Mouse (Mus musculus) adrenal gland, adult 2 months (tissue): ENCODE results near the gene Zbtb22. TPM values are rescaled to one million over a fixed set of nuclear protein-coding genes. Genes with fewer than 3 reads are reported as not detected.
"Not testable (repeated sequence)": the region's sequence is repeated elsewhere in the genome, so short reads cannot be mapped to it uniquely, and the experiment has no call there.

Experiments
- DNase-seq: peaks from one replicate; pipeline ENCODE4 v3.0.0; 2021
- long read RNA-seq: library from polyadenylated mRNA; stranded (forward); transcript quantifications from one replicate; pipeline ENCODE4 v2.0.0, GENCODE M21; 2021
- polyA plus RNA-seq: library from polyadenylated mRNA; depleted of rRNA; stranded (reverse); fragments of >200 nt; gene quantifications from 2 replicates; pipeline ENCODE4 v1.2.3, GENCODE M21; 2012; rRNA removed
- total RNA-seq, 2 experiments: library from RNA; stranded (reverse); gene quantifications; 2 replicates each; pipeline ENCODE4 v1.2.3; 2021

Zbtb22 gene
- total RNA-seq (10 to 100 TPM; 26.1 to 38.3 TPM), polyA plus RNA-seq (52.1 and 57.1 TPM in 2 replicates)
- long read RNA-seq, transcript Zbtb22-201 (2 exons, 2,612 nt), result major isoform, 47 of 59 reads
- long read RNA-seq, partial matches to known transcripts, result 0 of 59 reads
- long read RNA-seq, other reads (novel, unspliced or antisense), result 11 of 59 reads

DNA sequence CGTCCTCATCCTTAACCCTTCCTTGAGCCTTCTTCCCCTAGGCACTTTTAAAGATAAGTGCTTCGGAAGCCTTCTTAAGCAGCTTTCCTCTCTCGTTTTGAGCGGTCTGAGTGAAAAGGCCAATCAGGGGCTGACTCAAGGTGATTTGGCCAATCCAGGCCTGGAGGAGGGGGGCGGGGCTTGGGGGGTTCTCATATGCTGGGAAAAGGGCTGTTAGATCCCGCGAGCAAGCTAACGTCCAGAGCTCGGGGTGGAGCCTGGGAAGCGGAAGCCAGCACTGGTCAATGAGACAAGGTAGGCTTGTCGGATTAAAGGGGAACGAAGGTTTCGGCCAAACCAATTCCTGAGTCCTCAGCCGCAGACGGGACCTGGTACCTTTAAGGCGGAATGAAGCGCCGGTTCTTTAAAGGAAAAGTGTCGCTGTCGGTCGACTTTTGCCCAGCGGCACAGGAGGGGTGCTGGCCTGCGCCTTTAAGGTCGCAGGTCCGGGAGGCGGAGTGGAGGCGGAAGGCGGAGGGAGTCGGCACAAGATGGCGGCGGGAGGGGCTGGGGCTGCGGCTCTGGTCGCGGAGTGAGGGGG is at the start of gene Zbtb22, which contains the start of gene Tapbp:
TSS of gene Zbtb22 (plus strand) at position 234 of the 580 bp plus-strand sequence.
TSS of gene Tapbp (plus strand) at position 229 of the 580 bp plus-strand sequence.
- peak; percentile 97 for DNase-seq

DNA sequence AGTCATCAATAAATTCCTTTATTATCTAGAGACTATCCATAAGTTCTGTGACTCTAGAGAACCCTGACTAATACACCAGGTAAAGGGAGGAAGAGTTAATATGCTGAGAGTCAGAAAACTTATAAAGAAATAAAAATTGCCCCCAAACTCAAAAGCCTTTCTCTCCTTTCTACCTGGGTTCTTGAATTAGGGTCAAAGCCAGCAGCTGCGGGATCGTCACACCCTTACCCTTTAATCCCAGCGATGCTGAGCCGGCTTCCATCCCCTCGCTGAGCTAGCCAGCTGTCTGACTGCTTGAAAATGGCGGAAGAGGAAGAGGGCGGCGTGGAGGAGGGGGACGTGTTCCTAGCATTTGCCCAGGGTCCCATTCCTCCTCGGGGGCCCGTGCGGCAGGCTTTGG is 42.2 kb upstream of the Zbtb22 start, which contains the start of gene Gm7029:
TSS of gene Gm7029 (plus strand) at position 301 of the 400 bp plus-strand sequence.
- DNase-seq, result not testable (repeated sequence)

DNA sequence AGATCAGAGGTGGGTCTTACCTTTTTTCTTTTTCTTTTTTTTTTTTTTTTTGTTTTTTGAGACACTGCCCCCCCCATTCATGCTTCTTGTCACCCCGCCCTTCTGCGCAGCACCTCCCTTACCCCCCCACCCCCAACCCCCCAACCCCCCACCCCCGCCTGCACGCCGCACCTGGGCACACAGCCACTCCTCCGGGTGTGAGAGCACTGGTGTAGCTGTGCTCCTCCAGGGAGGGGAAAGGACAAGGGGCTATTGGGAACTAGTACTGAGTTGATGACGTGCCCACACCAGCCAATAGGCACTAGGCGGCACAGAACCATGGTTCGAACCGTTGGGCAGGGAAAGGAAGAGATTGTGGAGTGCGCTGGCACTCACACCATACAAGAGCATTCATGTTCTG is 41.3 kb upstream of the Zbtb22 start:
- no peak for DNase-seq

DNA sequence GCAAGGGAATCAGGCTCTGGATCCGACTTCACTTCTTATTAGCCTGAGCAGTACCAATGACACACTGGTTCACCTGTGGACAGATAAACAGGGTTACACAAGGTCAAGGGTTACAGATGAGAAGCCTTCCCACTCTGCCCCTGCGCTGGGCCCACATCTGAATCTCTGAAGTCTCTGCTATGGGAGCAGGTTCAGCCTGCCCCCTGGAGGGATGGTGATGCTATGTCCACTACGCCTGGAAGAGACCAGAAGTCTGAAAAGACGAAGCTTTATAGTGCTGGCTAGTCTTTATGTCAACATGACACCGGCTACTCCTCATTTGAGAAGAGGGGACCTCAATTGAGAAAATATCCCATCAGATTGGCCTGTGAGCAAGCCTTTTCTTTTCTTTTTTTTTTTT is 39.9 kb upstream of the Zbtb22 start:
- DNase-seq, result peak; percentile 26

DNA sequence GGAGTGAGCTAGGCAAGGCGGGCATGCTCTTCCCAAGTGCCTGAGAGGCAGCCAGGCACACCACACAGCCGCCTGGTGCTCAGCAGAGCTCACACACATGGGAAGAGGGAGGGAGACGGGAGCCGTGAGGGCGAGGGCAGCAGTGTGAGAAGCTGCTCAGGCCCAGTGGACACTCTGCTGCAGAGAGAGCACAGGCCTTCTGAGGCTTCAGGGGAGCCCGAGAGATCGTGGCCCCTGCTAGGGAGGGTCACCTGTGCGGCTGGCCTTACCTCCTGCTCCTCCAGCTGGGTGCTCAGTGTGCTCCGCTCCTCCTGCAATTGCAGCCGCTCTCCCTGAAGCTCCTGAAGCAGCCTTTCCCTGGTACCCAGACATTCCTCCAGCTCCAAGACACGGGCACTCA is 31.4 kb upstream of the Zbtb22 start:
- not testable (repeated sequence) for DNase-seq

DNA sequence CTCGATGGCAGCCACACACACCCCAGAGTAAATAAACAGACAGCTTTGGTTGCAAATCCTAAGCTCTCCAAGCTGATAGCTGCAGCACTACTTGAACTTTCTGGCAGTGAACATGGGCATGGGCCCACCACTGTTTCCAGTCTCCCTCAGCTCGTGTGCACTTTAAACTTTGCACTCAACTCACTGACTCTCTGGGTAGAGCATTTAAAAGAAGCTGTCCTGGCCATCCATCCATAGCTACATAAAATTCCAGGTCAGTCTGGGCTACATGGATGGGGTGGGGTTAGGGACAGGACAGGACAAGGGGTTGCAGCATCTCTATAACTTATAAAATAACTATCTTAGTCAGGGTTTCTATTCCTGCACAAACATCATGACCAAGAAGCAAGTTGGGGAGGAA is 27.9 kb upstream of the Zbtb22 start:
- DNase-seq, result not testable (repeated sequence)

DNA sequence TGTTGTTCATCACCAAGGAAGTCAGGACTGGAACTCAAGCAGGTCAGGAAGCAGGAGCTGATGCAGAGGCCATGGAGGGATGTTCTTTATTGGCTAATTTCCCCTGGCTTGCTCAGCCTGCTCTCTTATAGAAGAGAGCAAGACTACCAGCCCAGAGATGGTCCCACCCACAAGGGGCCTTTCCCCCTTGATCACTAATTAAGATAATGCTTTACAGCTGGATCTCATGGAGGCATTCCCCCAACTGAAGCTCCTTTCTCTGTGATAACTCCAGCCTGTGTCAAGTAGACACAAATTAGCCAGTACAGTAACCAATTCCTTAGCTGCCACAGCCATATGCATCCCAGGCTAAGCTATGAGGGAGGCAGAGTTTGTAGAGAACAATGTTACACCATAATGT is 27.5 kb upstream of the Zbtb22 start:
- DNase-seq, result not testable (repeated sequence)

DNA sequence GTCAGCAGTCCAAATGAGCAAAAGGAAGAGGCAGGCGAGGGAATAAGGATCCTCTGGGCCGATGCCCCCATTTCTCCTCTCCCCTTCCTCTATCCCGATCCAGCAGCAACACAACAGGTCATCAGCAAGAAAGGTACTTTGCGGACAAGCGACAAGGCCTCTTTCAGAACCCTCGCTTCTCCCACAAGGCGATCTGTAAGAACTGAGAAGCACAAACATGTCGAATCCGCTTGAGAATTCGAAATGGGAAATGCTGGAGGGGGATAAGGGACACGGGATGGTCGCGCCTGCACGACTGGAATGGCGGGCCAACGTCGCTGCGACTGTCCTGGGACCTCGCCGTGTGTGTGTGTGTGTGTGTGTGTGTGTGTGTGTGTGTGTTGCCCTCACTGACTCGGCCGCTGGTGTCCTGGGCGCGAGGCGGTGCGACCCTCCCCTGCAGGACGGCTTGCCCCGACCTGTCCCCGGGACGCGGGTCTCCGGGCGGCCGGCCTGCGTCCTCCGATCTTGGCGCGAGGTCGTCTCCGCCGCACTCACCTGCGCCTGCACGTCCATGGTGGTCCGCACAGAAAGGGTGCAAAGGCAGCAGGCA is 25.7 kb upstream of the Zbtb22 start:
- not testable (repeated sequence) for DNase-seq

DNA sequence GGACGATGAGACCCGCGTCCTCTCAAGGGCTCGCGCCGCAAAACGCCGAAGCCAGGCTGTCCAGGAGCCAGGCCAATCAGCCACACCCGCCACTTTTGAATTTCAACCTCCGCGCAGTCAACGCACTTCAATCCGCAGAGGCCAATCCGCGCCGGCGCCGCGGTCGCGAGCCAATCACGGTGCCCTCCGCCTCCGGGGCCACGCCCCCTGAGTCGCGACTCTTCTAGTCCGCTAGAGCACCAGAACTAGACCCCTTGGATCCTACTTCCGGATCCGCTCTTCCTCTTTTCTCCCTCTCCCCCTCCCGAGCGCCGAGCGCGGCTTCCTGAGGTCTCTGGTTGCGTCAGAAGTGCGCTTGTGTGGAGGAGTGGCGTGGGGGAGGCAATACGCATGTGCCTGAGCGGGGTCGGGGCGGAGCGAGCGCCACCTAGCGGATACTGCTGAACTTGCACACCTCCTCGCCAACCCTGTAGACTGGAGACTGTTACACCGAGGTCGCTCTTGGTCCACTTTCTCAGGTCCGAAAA is 25.1 kb upstream of the Zbtb22 start, which contains the start of gene Kifc1:
TSS of gene Kifc1 (minus strand) at position 129 of the 527 bp plus-strand sequence.
- peak; percentile 99 for DNase-seq

DNA sequence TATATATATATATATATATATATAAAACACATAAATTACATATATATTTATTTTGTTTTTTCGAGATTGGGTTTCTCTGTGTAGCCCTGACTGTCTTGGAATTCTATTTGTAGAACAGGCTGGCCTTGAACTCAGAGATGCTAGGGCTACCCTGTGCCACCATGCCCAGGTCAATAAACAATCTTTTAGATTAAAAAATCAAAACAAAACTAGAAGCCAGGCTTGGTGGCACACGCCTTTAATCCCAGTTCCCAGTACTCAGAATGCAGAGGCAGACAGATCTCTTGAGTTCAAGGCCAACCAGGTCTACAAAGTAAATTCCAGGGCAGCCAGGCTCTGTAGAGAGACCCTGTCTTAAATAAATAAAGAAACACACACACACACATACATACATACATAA is 24.3 kb upstream of the Zbtb22 start:
- DNase-seq, result no peak

DNA sequence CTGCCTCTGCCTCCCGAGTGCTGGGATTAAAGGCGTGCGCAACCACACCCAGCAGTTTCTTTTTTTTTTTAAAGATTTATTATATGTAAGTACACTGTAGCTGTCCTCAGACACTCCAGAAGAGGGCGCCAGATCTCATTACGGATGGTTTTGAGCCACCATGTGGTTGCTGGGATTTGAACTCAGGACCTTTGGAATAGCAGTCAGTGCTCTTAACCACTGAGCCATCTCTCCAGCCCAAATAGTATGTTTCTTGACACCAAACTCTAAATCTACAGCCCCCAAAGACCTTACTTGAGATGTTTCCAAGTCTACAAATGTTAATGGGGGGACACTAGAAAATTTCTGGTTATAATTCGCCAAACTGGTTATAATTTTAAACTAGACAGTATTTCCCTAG is 23.8 kb upstream of the Zbtb22 start:
- not testable (repeated sequence) for DNase-seq

DNA sequence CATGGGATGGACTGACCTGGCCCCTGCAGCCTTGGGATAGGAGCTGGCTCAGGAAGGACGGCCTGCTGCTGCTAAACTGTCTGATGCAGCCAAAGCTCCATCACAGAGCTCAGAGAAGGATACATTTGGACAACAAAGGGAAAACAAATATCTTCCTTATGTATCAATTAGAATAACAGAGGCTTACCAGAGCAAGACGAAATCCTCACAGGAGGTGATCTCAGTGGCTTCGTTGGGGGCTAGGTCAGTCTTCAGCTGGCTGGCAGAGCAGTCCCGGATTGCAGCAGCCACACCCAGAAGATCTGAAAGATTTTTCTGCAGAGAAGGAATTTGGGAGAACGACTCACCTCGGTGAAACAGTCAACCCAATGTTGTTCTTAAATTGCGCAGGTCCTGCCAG is 23.3 kb upstream of the Zbtb22 start:
- no peak for DNase-seq

DNA sequence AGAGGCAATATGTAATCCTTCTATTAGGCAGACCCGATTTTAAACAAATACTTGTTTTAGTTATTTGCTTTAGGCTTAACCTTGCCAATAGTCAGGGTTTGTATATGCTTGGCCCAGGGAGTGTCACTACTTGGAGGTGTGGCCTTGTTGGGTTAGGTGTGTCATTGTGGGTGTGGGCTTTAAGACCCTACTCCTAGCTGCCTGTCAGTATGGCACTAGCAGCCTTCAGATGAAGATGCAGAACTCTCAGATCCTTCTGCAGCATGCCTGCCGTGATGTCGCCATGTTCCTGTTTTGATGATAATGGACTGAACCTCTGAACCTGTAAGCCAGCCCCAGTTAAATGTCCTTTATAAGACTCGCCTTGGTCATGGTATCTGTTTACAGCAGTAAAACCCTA is 22.7 kb upstream of the Zbtb22 start:
- DNase-seq, result not testable (repeated sequence)

DNA sequence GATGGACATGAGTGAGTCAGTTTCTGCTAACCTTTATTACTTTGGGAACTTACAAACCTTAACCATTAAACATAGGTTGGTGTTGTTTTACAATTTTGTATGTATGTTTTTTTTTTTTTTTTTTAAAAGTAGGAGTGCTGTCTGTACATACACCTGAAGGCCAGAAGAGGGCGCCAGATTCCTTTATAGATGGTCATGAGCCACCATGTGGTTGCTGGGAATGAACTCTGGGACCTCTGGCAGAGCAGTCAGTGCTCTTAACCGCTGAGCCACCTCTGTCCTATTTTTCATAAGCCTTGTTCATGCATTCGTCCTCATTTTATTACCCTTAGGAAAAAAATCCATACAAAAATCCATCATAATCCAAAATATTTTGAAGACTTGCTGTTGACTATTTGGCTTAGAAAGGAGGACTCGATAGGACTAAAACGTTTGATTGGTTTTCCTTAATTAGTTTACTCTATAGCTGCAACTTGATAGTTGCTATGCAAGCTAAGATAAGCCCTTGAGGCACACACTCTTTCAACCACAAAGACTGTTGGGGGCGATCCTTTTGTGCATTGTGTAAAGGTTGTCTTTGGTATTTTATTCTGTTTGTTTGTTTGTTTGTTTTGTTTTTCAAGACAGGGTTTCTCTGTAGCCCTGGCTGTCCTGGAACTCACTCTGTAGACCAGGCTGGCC is 18.4 kb upstream of the Zbtb22 start:
- DNase-seq, result no peak

DNA sequence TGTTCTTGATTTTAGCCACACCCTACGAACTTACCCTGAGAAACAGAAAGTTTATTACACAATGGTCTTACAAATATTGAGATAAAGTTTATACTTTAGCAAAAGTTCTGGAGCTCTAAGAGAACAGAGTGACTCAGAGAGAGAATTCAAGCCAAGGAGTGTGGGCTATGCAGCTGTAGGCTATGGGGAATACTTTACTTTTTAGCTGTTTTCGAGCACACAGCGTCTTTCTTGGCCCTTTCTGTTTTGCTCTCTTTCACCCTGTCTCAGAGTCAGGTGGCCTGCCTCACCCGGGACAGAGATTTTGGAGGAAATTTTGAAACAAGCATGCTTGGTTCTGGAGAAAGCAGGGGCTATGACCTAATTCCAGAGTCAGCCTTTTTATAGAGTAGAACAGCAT is 17.5 kb upstream of the Zbtb22 start:
- not testable (repeated sequence) for DNase-seq

DNA sequence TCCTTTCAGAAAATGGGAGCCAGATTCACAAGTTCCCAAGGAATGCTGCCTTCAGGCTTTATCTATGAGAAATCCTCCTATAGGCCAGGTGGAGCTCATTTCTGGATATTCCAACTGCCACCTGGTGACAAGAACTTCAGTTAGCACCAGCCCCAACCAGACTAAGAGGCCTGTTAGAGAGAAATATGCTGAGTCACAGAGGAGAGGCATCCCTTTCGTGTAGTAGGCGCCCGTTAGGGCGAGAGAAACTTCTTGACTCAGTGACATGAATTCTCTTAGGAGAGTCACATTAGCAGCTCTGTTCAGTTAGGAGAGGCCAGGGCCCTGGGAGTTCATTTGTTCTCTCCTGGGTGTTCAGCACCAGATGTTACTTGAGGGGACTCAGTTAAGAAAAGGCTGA is 16.1 kb upstream of the Zbtb22 start:
- DNase-seq, result no peak

DNA sequence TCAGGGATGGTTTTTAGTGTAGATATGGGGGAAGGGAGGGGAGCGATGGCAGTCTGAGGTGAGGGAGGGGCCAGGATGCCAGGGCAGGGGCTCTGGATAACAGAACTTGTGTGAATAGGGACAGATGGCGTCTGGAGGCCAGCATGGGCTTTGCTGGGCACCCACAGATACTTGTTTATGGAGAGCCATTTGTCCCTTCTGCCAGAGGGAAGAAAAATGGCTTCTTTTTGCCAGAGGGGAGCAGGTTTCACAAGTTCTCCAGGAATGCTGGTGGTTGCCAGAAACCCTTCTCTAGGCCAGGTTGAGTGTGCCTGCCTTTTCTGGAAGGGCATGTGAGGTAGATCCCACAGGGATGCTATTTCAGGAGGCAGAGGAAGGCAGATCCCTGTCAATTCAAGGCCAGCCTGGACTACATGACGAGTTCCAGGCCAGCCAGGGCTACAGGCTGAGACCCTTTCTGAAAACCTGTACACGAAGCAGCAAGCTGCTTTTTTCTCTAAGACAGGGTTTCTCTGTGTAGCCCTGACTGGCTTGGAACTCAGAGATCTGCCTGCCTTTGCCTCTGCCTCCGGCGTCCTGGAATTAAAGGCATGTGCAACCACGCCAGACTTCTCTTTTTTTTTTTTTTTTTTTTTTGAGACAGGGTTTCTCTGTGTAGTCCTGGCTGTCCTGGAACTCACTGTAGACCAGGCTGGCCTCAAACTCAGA is 15.3 kb upstream of the Zbtb22 start:
- no peak for DNase-seq

DNA sequence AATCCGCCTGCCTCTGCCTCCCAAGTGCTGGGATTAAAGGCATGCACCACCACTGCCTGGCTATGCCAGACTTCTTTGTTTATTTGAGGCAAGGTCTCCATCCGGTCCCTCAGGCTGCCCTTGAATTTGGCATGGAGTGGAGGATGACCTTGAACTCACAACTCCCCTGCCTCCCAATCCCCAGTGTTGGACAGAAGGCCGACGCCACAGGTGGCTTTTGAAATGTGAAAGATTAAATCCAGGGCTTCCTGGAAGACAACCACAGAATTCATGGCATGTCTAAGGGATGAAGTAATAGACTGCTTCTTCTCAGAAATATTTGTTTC is 14.8 kb upstream of the Zbtb22 start:
- no peak for DNase-seq

DNA sequence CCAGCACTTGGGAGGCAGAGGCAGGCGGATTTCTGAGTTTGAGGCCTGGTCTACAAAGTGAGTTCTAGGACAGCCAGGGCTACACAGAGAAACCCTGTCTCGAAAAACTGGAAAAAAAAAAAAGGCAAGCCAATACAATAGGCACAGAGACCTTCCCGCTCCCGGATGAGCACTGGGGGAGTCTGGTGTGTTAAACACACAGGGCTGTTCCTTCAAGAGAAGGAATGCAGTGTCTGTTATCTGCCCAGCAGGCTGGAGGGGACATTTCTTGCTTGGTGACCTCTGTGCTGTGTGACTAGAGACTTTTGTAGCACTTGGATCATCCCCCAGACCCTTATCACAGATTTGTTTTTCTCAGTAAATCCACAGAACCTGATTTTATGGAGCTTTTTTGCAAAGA is 14.1 kb upstream of the Zbtb22 start:
- no peak for DNase-seq

DNA sequence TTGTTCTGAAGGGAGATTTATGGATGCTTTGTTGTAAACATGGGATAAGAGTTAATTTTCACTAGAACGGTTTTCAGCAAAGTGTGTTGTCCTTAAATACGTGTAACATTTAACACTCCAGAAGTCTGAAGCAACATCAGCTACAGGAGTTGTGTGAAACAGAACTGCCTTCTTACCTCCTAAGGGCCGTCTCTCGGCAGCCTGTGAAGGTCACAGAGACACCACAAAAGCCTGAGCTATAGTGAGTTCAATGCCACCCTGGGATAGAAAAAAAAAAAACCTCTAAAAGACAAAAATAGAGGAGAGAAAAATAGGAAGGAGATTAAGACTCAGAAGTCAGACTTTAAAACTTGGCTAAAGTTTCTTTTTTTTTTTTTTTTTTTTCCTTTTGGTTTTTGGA is 13.6 kb upstream of the Zbtb22 start:
- DNase-seq, result no peak

DNA sequence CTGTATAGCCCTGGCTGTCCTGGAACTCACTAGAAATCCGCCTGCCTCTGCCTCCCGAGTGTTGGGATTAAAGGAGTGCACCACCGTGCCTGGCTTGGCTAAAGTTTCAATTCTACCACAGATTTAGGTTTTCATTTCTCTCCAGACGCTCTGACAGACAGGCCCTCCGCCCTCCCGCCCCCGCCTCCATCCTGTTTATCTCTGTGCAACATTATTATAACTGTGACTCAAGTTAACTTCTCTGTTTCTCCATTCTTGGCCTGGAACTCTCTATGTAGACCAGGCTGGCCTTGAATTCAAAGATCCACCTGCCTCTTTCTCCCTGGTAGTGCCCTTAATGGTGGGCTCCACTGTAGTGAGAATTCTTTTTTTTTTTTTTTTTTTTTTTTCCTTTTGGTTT is 13.2 kb upstream of the Zbtb22 start:
- DNase-seq, result no peak
